Comparison of ENCODE assay signal across 9 mouse cellular contexts in genomic region chr5:76906155-76906499, GRCm38 (mm10). TPM values are rescaled to one million over a fixed set of nuclear protein-coding genes. Genes with fewer than 3 reads are reported as not detected.
DNase-seq lines count a peak whose midpoint lies in the region; ATAC-seq and TF ChIP-seq lines count a peak whose summit lies in the region.
"Had no signal": no experiment of that assay in that cellular context is flagged by ENCODE, and none has a peak within 500 bp of the region (broad histone marks: within the 10 kb centered on the region; RNA-seq: fewer than 3 reads in every experiment).

No protein-coding gene starts in this region.

- H3ac ChIP-seq in myocyte (ENCODE audit: control insufficient read depth, insufficient read length), result peak overlapping the region; percentile 31

- peak overlapping the region; percentile 91 for H3K4me3 ChIP-seq in left cerebral cortex, adult 2 months
- H3K4me3 ChIP-seq in embryonic facial prominence, embryonic 10.5 days, result peak overlapping the region; percentile 78
- peak overlapping the region; percentile 86 for H3K4me3 ChIP-seq in intestine, embryonic 14.5 days (ENCODE audit: low read depth, low read length)
- peak overlapping the region; percentile 93 for H3K4me3 ChIP-seq in myocyte

- peak overlapping the region; percentile 98 for H3K27ac ChIP-seq in left cerebral cortex, adult 2 months
- H3K27ac ChIP-seq in embryonic facial prominence, embryonic 10.5 days (replicated peaks), result peak overlapping the region; percentile 89
- peak overlapping the region; percentile 88 for H3K27ac ChIP-seq in intestine, embryonic 14.5 days (ENCODE audit: low read depth)

- TF ChIP-seq POLR2A in myocyte (IDR thresholded peaks at IDR 0.05; ENCODE audit: insufficient read length, low read depth), result no peak

- intact Hi-C loops in left cerebral cortex, adult 2 months (cut with DNase I), result no loop called here
- intact Hi-C loops in left cerebral cortex, postnatal 10 days (cut with DNase I), result no loop called here

- H3K4me1 ChIP-seq in embryonic facial prominence, embryonic 10.5 days, result peaks cover 9% of the 10 kb centered on the region
- no peaks in the 10 kb centered on the region for H3K4me1 ChIP-seq in intestine, embryonic 14.5 days (replicated peaks; ENCODE audit: control insufficient read depth, insufficient read depth, low read length)

- no peak for DNase-seq in left cerebral cortex, adult 2 months (ENCODE audit: extremely low spot score in 1 of 2, low spot score in 2 of 2)
- no peak for DNase-seq in left cerebral cortex, postnatal 10 days (ENCODE audit: extremely low spot score in 1 of 2, low spot score in 2 of 2)
- no peak for DNase-seq in embryonic facial prominence, embryonic 10.5 days (ENCODE audit: low spot score)
- no peak for DNase-seq in intestine, embryonic 14.5 days (ENCODE audit: low spot score)
- no peak for DNase-seq in cerebellum, postnatal 14 days
- no peak for DNase-seq in left cerebral cortex, adult 8-10 months (ENCODE audit: low spot score in 2 of 2)
- DNase-seq in left cerebral cortex, adult 18-20 months (ENCODE audit: low spot score in 2 of 2), result no peak
- DNase-seq: adrenal gland, postnatal 36 days had no signal

- ATAC-seq in intestine, embryonic 14.5 days (replicated peaks; ENCODE audit: low FRiP score, low TSS enrichment, low read depth), result no peak

- H3K4me2 ChIP-seq in intestine, embryonic 14.5 days (ENCODE audit: low read length), result peak overlapping the region; percentile 82
- peak overlapping the region; percentile 95 for H3K4me2 ChIP-seq in myocyte (ENCODE audit: low read depth)

- 43% methylated on average over 3 of the region's 3 CpGs for WGBS in embryonic facial prominence, embryonic 10.5 days
- 42% methylated on average over 3 of the region's 3 CpGs for WGBS in intestine, embryonic 14.5 days

- H3K79me2 ChIP-seq in myocyte (ENCODE audit: control insufficient read depth, insufficient read depth), result no peaks in the 10 kb centered on the region

- H3K9me3 ChIP-seq in embryonic facial prominence, embryonic 10.5 days, result no peaks in the 10 kb centered on the region
- H3K9me3 ChIP-seq in intestine, embryonic 14.5 days (ENCODE audit: control insufficient read depth, low read length), result no peaks in the 10 kb centered on the region

- no peak for TF ChIP-seq CTCF in left cerebral cortex, adult 2 months (IDR thresholded peaks at IDR 0.05)

- H3K27me3 ChIP-seq in embryonic facial prominence, embryonic 10.5 days (replicated peaks; ENCODE audit: low read depth, poor library complexity, severe bottlenecking), result no peaks in the 10 kb centered on the region
- H3K27me3 ChIP-seq in intestine, embryonic 14.5 days (replicated peaks; ENCODE audit: control insufficient read depth, insufficient read depth, low read length), result no peaks in the 10 kb centered on the region
- no peaks in the 10 kb centered on the region for H3K27me3 ChIP-seq in myocyte (ENCODE audit: control insufficient read depth, insufficient read depth, insufficient read length)

- peak overlapping the region; percentile 85; the same call in 1 of the 2 replicates for H3K9ac ChIP-seq in intestine, embryonic 14.5 days (ENCODE audit: low read length)

- H3K36me3 ChIP-seq in embryonic facial prominence, embryonic 10.5 days (replicated peaks), result peaks cover 14% of the 10 kb centered on the region
- 0 out of 2 replicates have a peak, but pooled peaks cover 3% of the 10 kb centered on the region for H3K36me3 ChIP-seq in intestine, embryonic 14.5 days (ENCODE audit: control insufficient read depth, insufficient read depth, low read length)
- H3K36me3 ChIP-seq in myocyte (ENCODE audit: control insufficient read depth, insufficient read depth), result no peaks in the 10 kb centered on the region

TF ChIP-seq in myocyte, 11 proteins besides CTCF, POLR2A, EP300 and RAD21:
- TF ChIP-seq USF1 (IDR thresholded peaks at IDR 0.05; ENCODE audit: low read depth) (no peak), TCF12 (IDR thresholded peaks at IDR 0.05; ENCODE audit: insufficient read depth, poor library complexity, severe bottlenecking) (no peak)
TF ChIP-seq in myocyte: peak in this region for 0.

RNA-seq across cellular contexts. Expression of gene Aasdh, which starts 0.8 kb away (rescaled TPM):
- 10 to 100 TPM; 23.1 to 23.5 TPM for total RNA-seq in left cerebral cortex, adult 2 months (2021)
- 10 to 100 TPM; 18.5 to 21.0 TPM for total RNA-seq in left cerebral cortex, postnatal 10 days (2021)
- polyA plus RNA-seq in embryonic facial prominence, embryonic 10.5 days (2016; fragmentation: Nextera tagmentation; extraction: Ambion mirVana), result 23.2 and 26.2 TPM in 2 replicates
- 18.2 and 25.4 TPM in 2 replicates for polyA plus RNA-seq in intestine, embryonic 14.5 days (2014; fragmentation: Nextera tagmentation; extraction: Ambion mirVana)
- polyA plus RNA-seq in myocyte (2012; fragmentation: generic; extraction: Trizol), result 6.1 TPM
- 10 to 100 TPM; 19.4 to 25.6 (median 21.0) TPM for total RNA-seq in left cerebral cortex, adult 8-10 months (2022)
- total RNA-seq in left cerebral cortex, adult 18-20 months (2021), result 10 to 100 TPM; 21.2 to 22.0 TPM

RNA-seq across cellular contexts. Expression of gene Paics, which starts 45.0 kb away (rescaled TPM):
- total RNA-seq in left cerebral cortex, adult 2 months (2021), result 10 to 100 TPM; 82.0 to 93.4 TPM
- 100 to 1,000 TPM; 107 to 112 TPM for total RNA-seq in left cerebral cortex, postnatal 10 days (2021)
- polyA plus RNA-seq in embryonic facial prominence, embryonic 10.5 days (2016; fragmentation: Nextera tagmentation; extraction: Ambion mirVana), result 469 and 495 TPM in 2 replicates
- polyA plus RNA-seq in intestine, embryonic 14.5 days (2014; fragmentation: Nextera tagmentation; extraction: Ambion mirVana), result 241 and 252 TPM in 2 replicates
- 69.9 TPM for polyA plus RNA-seq in myocyte (2012; fragmentation: generic; extraction: Trizol)
- 100 to 1,000 TPM; 101 to 109 (median 107) TPM for total RNA-seq in left cerebral cortex, adult 8-10 months (2022)
- total RNA-seq in left cerebral cortex, adult 18-20 months (2021), result 10 to 100 TPM; 94.1 to 94.2 TPM

RNA-seq across cellular contexts. Expression of gene Ppat, which starts 45.3 kb away (rescaled TPM):
- total RNA-seq in left cerebral cortex, adult 2 months (2021), result 10 to 100 TPM; 16.6 to 18.9 TPM
- 10 to 100 TPM; 19.9 to 23.2 TPM for total RNA-seq in left cerebral cortex, postnatal 10 days (2021)
- polyA plus RNA-seq in embryonic facial prominence, embryonic 10.5 days (2016; fragmentation: Nextera tagmentation; extraction: Ambion mirVana), result 53.0 and 56.5 TPM in 2 replicates
- polyA plus RNA-seq in intestine, embryonic 14.5 days (2014; fragmentation: Nextera tagmentation; extraction: Ambion mirVana), result 39.2 and 43.6 TPM in 2 replicates
- 6.9 TPM for polyA plus RNA-seq in myocyte (2012; fragmentation: generic; extraction: Trizol)
- total RNA-seq in left cerebral cortex, adult 8-10 months (2022), result 10 to 100 TPM; 16.2 to 20.3 (median 17.9) TPM
- 10 to 100 TPM; 20.1 to 20.9 TPM for total RNA-seq in left cerebral cortex, adult 18-20 months (2021)
